Mouse (Mus musculus) neural tube, embryonic 10.5 days (tissue): ENCODE data around the gene Snx9.

Experiments used
- DNase-seq: peaks from one replicate; pipeline ENCODE4 v3.0.0-alpha.2; 2017; ENCODE audit warnings: low spot score; ENCODE audit errors: extremely low spot score

The Snx9 gene

DNA sequence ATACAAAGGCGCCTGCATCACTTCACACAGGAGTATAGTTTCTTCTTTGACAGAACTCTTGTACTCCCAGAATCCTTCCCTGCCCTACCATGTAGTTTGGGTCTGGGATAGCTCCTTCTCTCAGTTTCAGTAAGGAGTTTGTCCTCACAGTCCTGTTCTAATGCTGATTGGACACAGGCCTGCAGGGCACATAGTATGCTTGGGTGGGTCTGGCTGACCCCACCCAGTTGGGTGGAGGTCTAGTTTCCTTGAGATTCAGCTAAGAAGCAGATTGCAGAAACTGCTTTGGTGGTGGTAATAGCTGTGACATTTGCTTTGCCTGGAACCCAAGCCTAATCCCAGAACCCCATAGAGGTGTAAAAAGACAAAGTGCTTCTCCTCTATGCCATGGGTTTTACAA lies 33.4 kb downstream of the Snx9 start:
- no peak for DNase-seq

DNA sequence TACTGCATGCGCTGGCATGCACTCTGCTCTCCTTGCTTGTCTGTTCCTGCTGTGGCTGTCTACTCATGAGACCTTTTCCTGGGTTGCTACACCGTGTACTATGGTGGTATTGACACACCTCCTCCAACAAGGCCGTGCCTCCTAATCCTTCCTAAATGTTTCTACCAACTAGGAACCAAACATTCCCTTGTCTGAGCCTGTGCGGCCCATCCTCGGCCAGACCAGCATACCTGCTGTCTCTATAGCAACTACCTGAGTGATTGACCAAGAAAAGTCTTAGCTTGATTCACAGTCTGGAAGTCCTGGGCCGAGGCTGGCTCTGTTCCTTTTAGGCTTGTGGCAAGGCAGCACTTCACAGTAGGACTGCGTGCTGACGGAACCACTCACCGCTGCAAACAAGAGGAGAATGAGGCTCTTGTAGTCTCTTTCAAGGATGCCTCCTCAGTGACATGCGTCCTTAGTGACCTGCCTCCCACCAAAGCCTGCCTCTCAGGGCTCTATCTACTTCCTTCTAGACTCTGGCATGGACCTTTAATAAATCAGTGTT lies 36.6 kb downstream of the Snx9 start:
- DNase-seq: no peak

DNA sequence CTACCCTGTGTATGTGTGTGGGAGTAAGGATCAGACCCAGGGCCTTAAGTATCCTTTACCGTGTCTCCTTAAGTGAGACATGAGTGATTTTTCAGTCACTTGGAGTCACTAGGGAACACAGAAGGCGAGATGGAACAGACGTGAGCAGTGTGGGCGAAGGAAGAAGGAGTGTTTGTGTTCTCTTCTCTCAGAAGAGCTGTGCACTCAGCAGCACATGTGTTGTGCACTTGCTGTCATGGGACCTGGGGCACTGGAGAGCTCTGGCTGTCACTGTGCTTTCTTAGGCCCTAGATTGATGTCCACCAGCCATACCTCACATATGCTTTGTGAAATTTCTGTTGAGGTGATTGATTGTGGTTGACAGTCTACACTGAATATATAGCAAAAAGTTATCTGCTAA lies 37.7 kb downstream of the Snx9 start:
- no peak for DNase-seq

- DNase-seq: no peak
Observed at GRCm38 (mm10) chr17:5885474-5885873, 44.3 kb downstream of the Snx9 start.

- DNase-seq: no peak
Observed at GRCm38 (mm10) chr17:5886181-5886810, 45.2 kb downstream of the Snx9 start.

GRCm38 (mm10) chr17:5886943-5887800 lies 46.0 kb downstream of the Snx9 start:
- DNase-seq: no peak

DNA sequence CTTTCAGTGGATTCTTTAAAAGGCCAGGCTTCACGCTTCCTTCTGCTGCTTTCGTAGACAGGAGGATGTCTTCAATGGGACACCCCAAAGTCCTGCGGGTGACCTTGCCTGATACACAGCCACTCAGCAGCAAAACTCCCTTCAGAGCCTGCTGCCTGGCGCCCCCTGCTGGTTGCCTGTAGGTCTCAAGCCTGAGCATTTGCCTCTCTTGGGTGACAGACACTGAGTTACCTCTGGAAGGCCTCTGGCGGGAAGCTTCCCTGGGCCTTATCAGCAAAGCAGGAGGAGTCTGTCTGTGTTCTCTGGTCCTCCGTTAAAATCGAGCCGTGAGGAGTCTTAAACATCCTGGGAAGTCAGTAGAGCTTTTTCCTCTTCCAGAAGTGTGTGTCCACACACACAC lies 49.3 kb downstream of the Snx9 start:
- DNase-seq: peak; percentile 74

DNA sequence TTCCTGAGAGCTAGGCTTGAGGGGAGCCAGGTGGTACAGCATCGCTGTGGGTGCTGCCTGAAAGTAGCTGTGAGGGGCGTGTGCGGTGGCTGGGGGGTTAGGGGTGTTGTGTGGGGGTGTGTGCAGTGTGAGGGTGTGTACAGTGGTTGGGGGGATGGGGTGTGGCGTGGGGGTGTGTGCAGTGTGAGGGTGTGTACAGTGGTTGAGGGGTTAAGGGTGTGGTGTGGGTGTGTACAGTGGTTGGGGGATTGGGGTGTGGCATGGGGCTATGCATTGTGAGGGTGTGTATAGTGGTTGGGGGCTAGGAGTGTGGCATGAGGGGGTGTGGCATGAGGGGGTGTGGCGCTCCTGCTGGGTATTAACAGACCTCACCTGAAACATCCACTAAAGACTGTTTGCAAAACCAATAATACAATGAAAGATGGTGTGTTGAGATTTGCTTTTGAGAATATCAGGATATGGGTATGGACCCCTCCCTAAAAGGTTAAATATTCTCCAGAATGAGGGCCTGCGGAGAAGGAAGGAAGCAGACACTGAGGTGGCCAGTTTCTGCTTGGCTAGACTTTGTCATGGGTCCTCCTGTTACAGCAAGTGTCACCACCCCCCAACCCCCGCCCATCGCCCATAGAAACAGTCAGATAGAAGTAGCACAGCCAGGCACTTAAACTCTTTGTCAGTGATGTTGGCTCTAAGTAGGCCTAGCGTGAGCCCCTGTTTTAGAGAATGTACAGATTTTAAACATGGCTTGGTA lies 51.0 kb downstream of the Snx9 start:
- DNase-seq: no peak

- peak; percentile 43 for DNase-seq
Observed at GRCm38 (mm10) chr17:5893092-5893491, 52.0 kb downstream of the Snx9 start.

GRCm38 (mm10) chr17:5893574-5894148 lies 52.5 kb downstream of the Snx9 start:
- no peak for DNase-seq

GRCm38 (mm10) chr17:5896066-5896465 lies 54.9 kb downstream of the Snx9 start:
- DNase-seq: no peak

DNA sequence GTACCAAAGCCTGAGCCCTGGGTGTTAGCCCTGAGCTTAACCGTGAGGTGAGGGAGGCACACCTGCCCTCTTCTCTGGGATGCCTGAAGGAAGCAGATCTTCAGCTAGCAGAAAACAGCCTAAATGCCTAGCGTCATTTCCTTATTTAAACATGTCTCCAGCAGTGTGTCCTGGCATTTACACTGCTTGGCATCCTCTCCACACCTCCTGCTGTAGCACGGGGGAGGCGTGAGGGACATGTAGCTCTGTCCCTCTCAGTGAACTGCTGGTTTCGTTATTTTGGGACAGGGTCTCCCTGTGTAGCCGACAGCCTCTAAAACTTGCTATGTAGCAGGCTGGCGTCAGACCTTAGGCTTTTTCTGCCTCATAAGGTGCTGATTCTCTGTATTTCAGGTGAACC lies 55.5 kb downstream of the Snx9 start:
- no peak for DNase-seq

DNA sequence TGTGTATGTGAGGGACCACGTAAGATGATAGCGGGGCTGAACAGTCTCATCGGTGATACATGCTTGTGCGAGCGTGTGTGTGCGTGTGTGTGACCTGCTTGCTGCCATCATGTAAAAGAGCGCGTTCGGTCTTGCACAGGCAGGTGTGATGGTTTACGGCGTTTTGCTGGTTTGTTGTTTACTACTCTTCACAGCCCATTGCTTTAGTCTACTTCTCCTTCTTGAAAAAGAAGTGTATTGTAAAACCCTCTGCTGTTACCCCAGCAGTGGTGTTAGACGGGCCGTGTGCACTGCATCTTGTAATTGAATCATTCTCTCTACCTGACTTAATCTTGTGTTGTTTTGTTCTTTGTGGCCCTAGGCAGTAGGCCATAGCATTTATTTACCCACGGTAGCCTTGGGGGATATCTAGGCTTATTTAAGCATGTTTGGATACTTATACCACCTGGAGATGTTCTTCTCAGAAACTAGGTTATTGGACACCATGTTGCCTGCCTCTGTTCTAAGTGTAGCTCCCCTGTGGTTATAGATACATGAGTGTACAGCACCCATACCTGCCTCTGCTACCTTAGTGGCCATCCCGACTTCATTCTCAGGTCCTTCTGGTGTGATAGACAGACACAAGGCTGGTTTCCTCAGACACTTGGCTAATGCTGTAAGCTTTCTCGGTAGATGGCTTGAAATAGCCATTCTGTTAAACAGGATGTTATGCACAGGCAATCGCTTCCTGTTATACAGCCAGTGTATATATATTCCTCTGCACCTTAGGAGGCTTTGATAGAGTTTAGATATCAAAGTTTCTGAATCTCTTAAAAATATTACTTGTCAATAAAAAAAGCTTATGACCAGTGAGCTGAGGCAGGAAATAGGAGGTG lies 56.4 kb downstream of the Snx9 start:
- no peak for DNase-seq

GRCm38 (mm10) chr17:5899251-5899650 lies 58.1 kb downstream of the Snx9 start:
- no peak for DNase-seq

GRCm38 (mm10) chr17:5901381-5901780 lies 60.3 kb downstream of the Snx9 start:
- no peak for DNase-seq

DNA sequence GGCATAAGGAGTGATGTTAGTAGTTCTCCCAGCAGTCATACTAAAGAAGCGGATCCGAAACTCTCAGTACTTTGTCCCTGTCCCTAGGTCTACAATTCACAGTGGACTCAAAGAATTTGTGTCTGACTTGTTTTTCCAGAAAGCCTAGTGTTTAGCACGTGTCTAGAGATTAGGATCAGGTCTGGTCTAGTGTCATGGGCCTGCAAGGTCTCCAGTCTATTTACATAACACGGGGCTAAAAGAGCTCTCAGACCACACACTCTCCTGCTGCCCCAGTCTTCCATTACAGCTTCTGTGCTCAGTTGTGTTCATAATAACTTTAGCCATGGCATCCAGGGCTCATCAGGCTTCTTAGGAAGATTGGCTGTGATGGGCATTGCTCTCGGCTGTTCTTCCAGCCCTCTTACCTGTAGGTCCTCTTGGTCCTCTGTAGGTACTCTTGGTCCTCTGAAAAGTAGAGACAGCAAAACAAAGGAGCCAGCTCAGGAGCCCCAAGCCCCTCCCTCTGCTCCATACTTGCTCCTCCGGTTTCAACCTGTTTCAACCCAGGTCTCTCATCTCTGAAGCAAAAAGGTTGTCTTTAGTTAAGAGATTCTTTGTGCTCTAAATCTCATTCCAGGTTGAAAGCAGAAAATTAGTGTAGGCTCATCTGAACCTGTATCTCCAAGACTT lies 62.6 kb downstream of the Snx9 start:
- DNase-seq: no peak

DNA sequence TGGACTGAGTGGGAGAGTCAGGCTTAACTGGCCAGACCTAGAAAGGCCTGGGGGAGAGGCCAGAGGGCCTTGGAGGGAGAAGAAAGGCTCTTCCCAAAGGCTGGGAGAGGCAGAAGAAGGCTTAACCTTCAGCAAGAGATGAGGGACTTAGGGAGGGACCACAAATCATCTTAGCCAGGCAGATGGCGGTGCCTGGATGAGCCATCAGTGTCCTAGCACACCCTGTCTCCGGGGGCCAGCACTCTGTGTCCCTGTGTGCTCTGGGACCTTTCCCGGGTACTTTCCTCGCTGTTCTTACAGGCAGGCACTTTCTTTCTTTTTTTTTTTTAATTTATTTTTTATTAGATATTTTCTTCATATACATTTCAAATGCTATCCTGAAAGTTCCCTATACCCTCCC lies 68.6 kb downstream of the Snx9 start:
- no peak for DNase-seq

GRCm38 (mm10) chr17:5911591-5911990 lies 70.5 kb downstream of the Snx9 start:
- DNase-seq: no peak

GRCm38 (mm10) chr17:5912797-5913196 lies 71.7 kb downstream of the Snx9 start:
- DNase-seq: no peak

DNA sequence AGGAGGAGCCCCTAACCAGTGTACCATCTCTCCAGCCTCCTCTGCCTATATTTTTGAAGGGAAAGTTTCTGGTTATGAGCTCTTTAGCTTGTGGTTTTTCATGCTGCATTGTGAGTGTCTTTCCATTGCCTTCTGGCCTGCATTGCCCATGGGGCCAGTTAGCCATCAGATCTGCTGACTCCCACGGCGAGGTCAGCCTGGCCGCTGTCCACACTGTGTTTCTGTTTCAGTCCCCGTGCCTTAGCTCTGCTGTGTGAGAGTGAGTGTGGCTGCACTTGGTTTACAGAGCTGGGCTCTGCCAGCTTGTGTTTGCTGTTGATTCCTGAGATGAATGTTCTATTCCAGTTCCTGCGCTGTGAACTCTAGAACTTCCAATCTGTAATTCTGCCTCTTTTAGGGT lies 73.1 kb downstream of the Snx9 start:
- no peak for DNase-seq
